Mouse (Mus musculus): Measurements from ENCODE around the gene Aph1a. TPM values are rescaled to one million over a fixed set of nuclear protein-coding genes. Genes with fewer than 3 reads are reported as not detected.

Gene Aph1a
- total RNA-seq, 4 experiments from 2014 or later = 114 to 155 (median 121) TPM

Other genes with a start within 250 kb of the Aph1a start
- gene Mcl1, start 235.2 kb upstream of the Aph1a start, total RNA-seq (2022) = 100 to 1,000 TPM; 177 to 189 (median 179) TPM
- 10 to 100 TPM in 1 of 4 experiments, 1 to 10 TPM in 3; 4.3 to 10.2 (median 6.4) TPM for gene Adamtsl4, start 206.1 kb upstream of the Aph1a start, total RNA-seq (2022)
- gene Ecm1, start 154.4 kb upstream of the Aph1a start, total RNA-seq (2022) = 100 to 1,000 TPM; 619 to 722 (median 665) TPM
- gene Tars2, start 133.8 kb upstream of the Aph1a start, total RNA-seq (2022) = 10 to 100 TPM; 62.2 to 74.5 (median 65.2) TPM
- gene Rprd2, start 75.1 kb upstream of the Aph1a start, total RNA-seq (2022) = 10 to 100 TPM; 57.2 to 70.5 (median 57.7) TPM
- 10 to 100 TPM; 27.8 to 43.0 (median 35.6) TPM for gene Prpf3, start 38.1 kb upstream of the Aph1a start, total RNA-seq (2022)
- gene Mrps21, start 22.4 kb upstream of the Aph1a start, total RNA-seq (2022) = 100 to 1,000 TPM; 192 to 303 (median 226) TPM
- 10 to 100 TPM in 1 of 4 experiments, 1 to 10 TPM in 3; 3.6 to 12.3 (median 5.9) TPM for gene Ciart, start 11.7 kb upstream of the Aph1a start, total RNA-seq (2022)
- gene BC028528, start 2.0 kb upstream of the Aph1a start, total RNA-seq (2022) = 10 to 100 TPM in 1 of 4 experiments, 1 to 10 TPM in 3; 8.0 to 10.5 (median 8.8) TPM
- gene Car14, start 10.7 kb downstream of the Aph1a start, total RNA-seq (2022) = 1 to 10 TPM in 1 of 4 experiments, under 1 TPM in 2, not detected in 1; 0.22 to 2.4 (median 0.55) TPM
- 10 to 100 TPM; 83.8 to 94.0 (median 88.4) TPM for gene Anp32e, start 35.3 kb downstream of the Aph1a start, total RNA-seq (2022)
- gene Plekho1, start 102.0 kb downstream of the Aph1a start, total RNA-seq (2022) = 10 to 100 TPM; 16.8 to 33.6 (median 28.7) TPM
- gene Vps45, start 164.5 kb downstream of the Aph1a start, total RNA-seq (2022) = 10 to 100 TPM; 29.7 to 49.0 (median 34.9) TPM
- gene Otud7b, start 210.6 kb downstream of the Aph1a start, total RNA-seq (2022) = 10 to 100 TPM; 37.8 to 55.2 (median 47.2) TPM